Mouse (Mus musculus) brain, embryonic 14.5 days (tissue): Measurements from ENCODE around the gene Pigz.

Experiments used
- CTCF ChIP-seq: fragments of 200-500 bp; IDR thresholded peaks from 2 replicates; pipeline ENCODE4 v1.5.1; 2012; ENCODE audit warnings: inconsistent platforms, mild to moderate bottlenecking, moderate library complexity, borderline replicate concordance; ENCODE audit not compliant: insufficient read depth, insufficient read length; ENCODE audit errors: extremely low read depth
- POLR2A ChIP-seq: fragments of 200-500 bp; IDR thresholded peaks from 2 replicates; pipeline ENCODE4 v1.6.1; 2012; ENCODE audit warnings: mild to moderate bottlenecking, inconsistent platforms, borderline replicate concordance; ENCODE audit not compliant: poor library complexity, insufficient read depth, insufficient read length, severe bottlenecking; ENCODE audit errors: extremely low read depth

- TF ChIP-seq POLR2A (no peak), CTCF (no peak)
Measured at GRCm38 (mm10) chr16:31947901-31948316, 14.3 kb downstream of the Pigz start.
